In genomic region chr3:55786835-55787486, GRCm38 (mm10) we compare ENCODE assay signal across 9 mouse cellular contexts. TPM values are rescaled to one million over a fixed set of nuclear protein-coding genes. Genes with fewer than 3 reads are reported as not detected.
DNase-seq lines count a peak whose midpoint lies in the region; ATAC-seq and TF ChIP-seq lines count a peak whose summit lies in the region.
"Had no signal": no experiment of that assay in that cellular context is flagged by ENCODE, and none has a peak within 500 bp of the region (broad histone marks: within the 10 kb centered on the region; RNA-seq: fewer than 3 reads in every experiment).

No protein-coding gene starts in this region.

- WGBS in heart, embryonic 15.5 days: 49% methylated on average over 17 of the region's 17 CpGs
- 16% methylated on average over 17 of the region's 17 CpGs for WGBS in hindbrain, embryonic 16.5 days
- WGBS in lung, adult 2 months: 85% methylated on average over 17 of the region's 17 CpGs

- no peak for TF ChIP-seq CTCF in lung, adult 2 months (IDR thresholded peaks at IDR 0.05; ENCODE audit: insufficient read depth, low read length)

- H3K4me1 ChIP-seq in heart, embryonic 15.5 days (replicated peaks): peaks cover 20% of the 10 kb centered on the region
- H3K4me1 ChIP-seq in hindbrain, embryonic 16.5 days (ENCODE audit: control insufficient read depth, insufficient read depth, low read depth, low read length): peaks cover 5% of the 10 kb centered on the region; the same call in 1 of the 2 replicates
- no peaks in the 10 kb centered on the region for H3K4me1 ChIP-seq in lung, adult 2 months (ENCODE audit: control insufficient read depth, insufficient read depth, low read length)

- no peaks in the 10 kb centered on the region for H3K36me3 ChIP-seq in heart, embryonic 15.5 days
- H3K36me3 ChIP-seq in hindbrain, embryonic 16.5 days (ENCODE audit: control insufficient read depth, insufficient read depth, low read length): no peaks in the 10 kb centered on the region
- H3K36me3 ChIP-seq: G1E had no signal

- DNase-seq in heart, postnatal 14 days: no peak
- DNase-seq in cerebellum, postnatal 25 days: peak; percentile 43 to 63
- DNase-seq in neural tube, embryonic 10.5 days (ENCODE audit: extremely low spot score, low spot score): peak; percentile 50
- DNase-seq in c-Kit-positive CD71-positive TER-119-positive erythroid progenitor cells, embryonic 14.5 days (ENCODE audit: low spot score): no peak
- no peak for DNase-seq in lung, adult 2 months

- H3K27ac ChIP-seq in heart, embryonic 15.5 days: no peak overlapping the region
- H3K27ac ChIP-seq in hindbrain, embryonic 16.5 days (ENCODE audit: low read depth, low read length): peak overlapping the region; percentile 97

- peak overlapping the region; percentile 56 for H3K4me3 ChIP-seq in heart, embryonic 15.5 days
- peak overlapping the region; percentile 47 for H3K4me3 ChIP-seq in hindbrain, embryonic 16.5 days (ENCODE audit: low read length)
- no peak overlapping the region for H3K4me3 ChIP-seq in lung, adult 2 months (replicated peaks; ENCODE audit: extremely low read depth, low read depth, low read length)

- intact Hi-C loops in heart, postnatal 14 days (cut with DNase I): loop anchor here (10.0 kb wide), 1 partner anchor 262 kb away; no protein-coding TSS in a partner anchor

- no peak for ATAC-seq in heart, embryonic 15.5 days (replicated peaks; ENCODE audit: insufficient number of reproducible peaks, insufficient read depth, low FRiP score, low read depth)
- no peak for ATAC-seq in hindbrain, embryonic 16.5 days
- ATAC-seq in granulocyte monocyte progenitor cell, adult 5-6 weeks (replicated peaks; ENCODE audit: poor library complexity, severe bottlenecking): no peak

- peak overlapping the region; percentile 87 for H3K4me2 ChIP-seq in heart, embryonic 15.5 days
- peak overlapping the region; percentile 85 for H3K4me2 ChIP-seq in hindbrain, embryonic 16.5 days (ENCODE audit: low read length)

- no peak for TF ChIP-seq POLR2A in lung, adult 2 months (IDR thresholded peaks at IDR 0.05; ENCODE audit: borderline replicate concordance, extremely low read depth, low read depth, low read length)

- H3K9me3 ChIP-seq in heart, embryonic 15.5 days (replicated peaks): no peaks in the 10 kb centered on the region
- no peaks in the 10 kb centered on the region for H3K9me3 ChIP-seq in hindbrain, embryonic 16.5 days (ENCODE audit: control insufficient read depth, low read length)

- H3K27me3 ChIP-seq in heart, embryonic 15.5 days: peaks cover 42% of the 10 kb centered on the region
- H3K27me3 ChIP-seq in hindbrain, embryonic 16.5 days (replicated peaks; ENCODE audit: control insufficient read depth, insufficient read depth, low read length): no peaks in the 10 kb centered on the region

- H3K9ac ChIP-seq in heart, embryonic 15.5 days: peak overlapping the region; percentile 61
- H3K9ac ChIP-seq in hindbrain, embryonic 16.5 days (ENCODE audit: low read depth, low read length): peak overlapping the region; percentile 87

RNA-seq across cellular contexts. Expression of gene Mab21l1, which starts 4.7 kb away (rescaled TPM):
- polyA plus RNA-seq in heart, embryonic 15.5 days (2015; fragmentation: Nextera tagmentation; extraction: Ambion mirVana): 0.34 and 0.91 TPM in 2 replicates
- total RNA-seq in heart, postnatal 14 days (2021): not detected
- 160 TPM in 2 replicates for polyA plus RNA-seq in hindbrain, embryonic 16.5 days (2015; fragmentation: Nextera tagmentation; extraction: Ambion mirVana)
- not detected in 2 replicates for total RNA-seq in granulocyte monocyte progenitor cell, adult 5-6 weeks (2014; fragmentation: Nextera tagmentation)
- total RNA-seq in granulocyte monocyte progenitor cell, adult 5-6 weeks (2017): 0.10 TPM in 1 of 2 replicates, not detected in the other
- polyA plus RNA-seq in lung, adult 2 months (2012; rRNA removed): 0.04 TPM in 1 of 2 replicates, not detected in the other
- polyA plus RNA-seq: G1E had no signal

Comparison
In these comparisons a context has a peak if more than half of its experiments do, and no peak if none do; other contexts are left out.
1. DNase-seq: peak in cerebellum, postnatal 25 days (2 of 2) and neural tube, embryonic 10.5 days (single experiment); none in heart, postnatal 14 days (0 of 2), c-Kit-positive CD71-positive TER-119-positive erythroid progenitor cells, embryonic 14.5 days (single experiment) and lung, adult 2 months (single experiment).
2. RNA of gene Mab21l1, which starts 4.7 kb away (polyA plus RNA-seq): 160 TPM in hindbrain, embryonic 16.5 days; 0.34 to 0.91 TPM in heart, embryonic 15.5 days and 0.04 TPM in lung, adult 2 months; every median in the first group is over 10 times any median in the second.